Mouse (Mus musculus) common myeloid progenitor, adult 5-6 weeks (primary cell): ENCODE measurements around the gene Slit3. TPM values are rescaled to one million over a fixed set of nuclear protein-coding genes. Genes with fewer than 3 reads are reported as not detected.

Source experiments
- ATAC-seq: replicated peaks from 2 replicates; pipeline ENCODE4 v1.8.0; 2016; ENCODE audit warnings: low read depth, mild to moderate bottlenecking, moderate TSS enrichment, inconsistent platforms; ENCODE audit not compliant: poor library complexity, severe bottlenecking
- total RNA-seq: library from RNA; stranded (forward); fragments of 200-1000, 187-1606 nt; gene quantifications from 2 replicates; pipeline ENCODE4 v1.2.3, GENCODE M21; 2017

Slit3 gene
- total RNA-seq, 1 experiment from 2014 or later = not detected

DNA sequence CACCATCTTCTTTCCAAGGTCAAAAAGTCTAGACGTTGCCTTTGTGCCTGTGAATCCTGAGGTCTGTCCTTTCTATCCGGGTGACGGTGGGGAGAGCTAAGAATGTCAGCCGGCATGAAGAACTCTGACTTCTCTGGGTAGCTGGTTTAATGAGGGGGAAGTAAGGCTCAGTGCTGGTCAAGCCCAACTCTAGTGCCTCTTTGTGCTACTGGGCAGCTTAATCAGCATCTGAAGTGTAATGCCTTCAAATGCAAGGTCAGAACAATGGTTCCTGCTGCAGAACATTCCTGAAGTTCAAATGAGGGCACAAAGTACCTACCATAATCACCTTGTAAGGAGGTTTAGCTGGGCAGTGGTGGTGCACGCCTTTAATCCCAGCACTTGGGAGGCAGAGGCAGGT is 366.9 kb downstream of the Slit3 start:
- no peak for ATAC-seq

DNA sequence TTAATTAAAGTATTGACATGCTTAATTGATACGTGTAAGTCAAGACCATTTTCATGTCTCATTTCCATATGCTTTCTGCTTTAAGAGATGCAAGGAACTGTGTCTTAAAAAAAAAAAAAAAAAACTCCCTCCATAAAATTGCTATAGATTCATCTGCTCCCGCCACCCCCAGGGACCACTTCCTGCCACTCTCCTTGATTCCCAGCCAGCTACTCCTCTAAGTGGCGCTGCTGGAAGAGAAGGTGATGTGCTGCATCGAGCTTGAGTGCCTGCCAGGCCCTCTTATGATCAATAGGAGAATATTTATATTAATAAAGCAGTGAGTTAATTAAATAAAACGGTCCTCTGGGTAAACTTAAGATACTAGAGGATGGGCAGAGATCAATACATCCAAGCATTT is 370.7 kb downstream of the Slit3 start:
- no peak for ATAC-seq

DNA sequence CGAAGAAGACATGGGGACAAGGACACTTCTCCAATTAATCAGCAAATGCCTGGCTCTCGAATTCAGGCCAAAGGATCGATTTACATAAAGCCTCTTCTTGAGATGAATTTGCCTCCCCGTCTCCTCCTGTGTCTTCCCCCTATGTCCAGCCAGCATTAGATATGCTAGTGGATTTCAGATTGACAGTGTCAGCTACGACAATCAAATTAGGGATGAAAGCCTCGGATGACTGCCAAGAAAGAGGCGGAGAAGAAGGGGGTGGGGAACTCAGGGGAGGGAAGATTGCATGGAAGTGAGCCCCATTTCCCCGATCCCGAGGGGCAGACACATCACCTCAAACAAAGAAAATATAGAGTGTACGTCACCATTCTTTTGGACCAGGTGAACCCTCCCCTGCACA is 375.9 kb downstream of the Slit3 start:
- no peak for ATAC-seq

DNA sequence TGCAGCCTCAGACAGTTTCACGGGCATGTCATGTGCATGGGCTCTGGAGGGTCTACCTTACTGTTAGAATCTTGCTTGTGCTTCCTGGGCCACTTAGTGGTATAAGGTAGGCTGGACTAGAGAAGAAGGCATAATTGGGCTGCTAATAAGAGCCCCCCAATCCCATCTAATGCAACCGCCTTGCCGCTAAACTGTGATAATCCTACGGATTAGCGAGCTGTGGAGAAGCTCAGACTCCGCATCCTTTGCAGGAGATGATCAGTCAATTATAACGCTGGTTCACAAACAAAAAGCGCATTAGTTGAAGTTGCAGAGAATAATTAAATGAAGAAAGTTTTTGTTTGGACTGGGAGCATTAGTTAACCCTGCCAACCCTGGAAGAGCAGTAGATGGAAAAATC is 376.9 kb downstream of the Slit3 start:
- ATAC-seq = no peak

DNA sequence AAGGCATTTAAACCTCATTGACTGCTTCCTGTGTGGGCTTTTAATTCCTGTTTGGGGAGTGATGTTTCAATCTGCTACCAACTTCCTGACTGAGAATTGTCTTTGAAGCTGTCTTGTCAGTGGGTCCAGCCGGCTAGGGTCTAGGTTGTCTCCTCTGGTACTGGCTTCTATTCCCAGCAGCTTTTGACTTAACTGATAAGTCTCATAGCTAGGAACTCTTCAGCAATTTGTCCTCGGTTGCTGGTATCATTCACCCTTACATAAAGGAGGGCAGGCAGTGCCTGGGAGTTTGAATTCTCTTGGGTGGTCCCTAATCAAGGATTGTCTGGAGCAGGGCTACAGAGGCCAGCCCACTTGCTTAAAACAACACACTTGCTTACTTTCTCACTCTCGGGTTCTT is 381.1 kb downstream of the Slit3 start:
- ATAC-seq = no peak

DNA sequence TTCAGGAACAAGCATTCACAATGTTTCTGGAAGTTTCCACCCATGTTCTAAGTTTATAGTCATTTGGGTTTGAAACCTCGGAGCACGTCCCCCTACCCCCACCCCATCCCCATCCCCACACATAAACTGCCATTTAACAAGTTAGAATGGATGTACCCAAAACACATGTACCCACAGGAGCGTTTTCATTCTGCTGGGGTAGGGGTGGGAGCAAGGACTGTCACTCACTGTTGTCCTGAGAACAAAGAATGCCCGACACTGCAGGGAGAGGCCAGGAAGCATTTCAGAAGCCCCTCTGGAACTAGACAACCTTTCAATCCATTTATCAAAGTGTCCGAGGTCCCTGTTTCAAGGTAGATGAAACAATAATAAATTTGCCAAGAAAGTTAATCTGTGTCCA is 383.0 kb downstream of the Slit3 start:
- ATAC-seq = no peak

DNA sequence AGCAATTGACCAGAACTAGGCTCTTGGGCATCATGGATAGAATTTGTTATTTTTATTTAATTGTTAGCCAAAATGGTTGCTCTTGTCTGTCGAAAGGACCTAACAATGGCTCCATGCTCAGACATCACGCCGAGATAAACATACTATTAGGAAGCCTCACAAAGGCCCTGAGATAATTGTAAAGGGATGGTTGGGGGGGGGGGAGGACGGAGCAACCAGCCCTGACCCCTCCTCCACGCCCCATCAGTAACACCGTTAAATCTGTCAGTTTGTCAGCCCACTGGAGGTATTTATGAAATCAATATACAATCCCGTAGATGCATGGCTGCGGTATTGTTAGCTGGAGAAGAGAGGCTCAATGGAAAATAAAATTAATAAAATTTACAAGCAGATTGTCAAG is 383.9 kb downstream of the Slit3 start:
- peak; percentile 5; the same call in 1 of the 2 replicates for ATAC-seq

DNA sequence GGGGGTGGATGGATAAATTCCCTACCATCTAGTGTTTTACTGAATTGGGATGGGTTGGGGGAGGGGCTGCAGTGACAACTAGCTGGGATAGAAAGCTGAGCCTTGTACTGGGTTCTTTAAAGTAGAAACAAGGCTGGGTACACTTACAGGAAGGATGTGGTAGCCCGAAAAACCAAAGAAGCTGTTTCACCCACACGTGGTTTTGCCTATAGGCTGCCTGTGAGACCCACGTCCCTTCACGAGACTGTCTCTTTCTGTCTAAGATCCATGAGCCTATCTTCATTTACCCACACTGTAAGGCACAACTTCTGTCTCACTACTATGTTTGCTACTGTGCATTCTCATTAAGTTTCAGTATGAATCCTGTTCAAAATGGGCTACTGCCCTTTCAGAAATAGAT is 384.3 kb downstream of the Slit3 start:
- ATAC-seq = peak; percentile 91

DNA sequence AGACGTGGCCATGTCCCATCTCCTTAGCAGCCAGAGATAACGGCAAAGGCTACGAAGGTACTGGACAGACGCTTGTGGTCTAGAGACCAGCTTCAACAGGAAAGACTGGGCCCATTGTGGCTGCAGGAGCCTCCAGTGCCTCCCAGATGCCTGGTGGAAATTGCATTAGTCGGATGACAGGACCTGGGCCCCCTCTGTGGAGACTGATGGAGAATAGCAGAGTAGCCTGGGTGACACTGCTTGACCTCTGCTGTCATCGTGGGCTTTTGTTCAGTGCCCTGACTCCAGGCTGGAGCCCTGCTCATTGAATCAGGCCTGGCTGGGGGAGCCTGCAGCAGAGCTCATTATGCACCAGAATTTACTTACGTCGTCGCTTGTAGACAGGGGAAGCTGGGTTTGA is 384.8 kb downstream of the Slit3 start:
- peak; percentile 62 for ATAC-seq

DNA sequence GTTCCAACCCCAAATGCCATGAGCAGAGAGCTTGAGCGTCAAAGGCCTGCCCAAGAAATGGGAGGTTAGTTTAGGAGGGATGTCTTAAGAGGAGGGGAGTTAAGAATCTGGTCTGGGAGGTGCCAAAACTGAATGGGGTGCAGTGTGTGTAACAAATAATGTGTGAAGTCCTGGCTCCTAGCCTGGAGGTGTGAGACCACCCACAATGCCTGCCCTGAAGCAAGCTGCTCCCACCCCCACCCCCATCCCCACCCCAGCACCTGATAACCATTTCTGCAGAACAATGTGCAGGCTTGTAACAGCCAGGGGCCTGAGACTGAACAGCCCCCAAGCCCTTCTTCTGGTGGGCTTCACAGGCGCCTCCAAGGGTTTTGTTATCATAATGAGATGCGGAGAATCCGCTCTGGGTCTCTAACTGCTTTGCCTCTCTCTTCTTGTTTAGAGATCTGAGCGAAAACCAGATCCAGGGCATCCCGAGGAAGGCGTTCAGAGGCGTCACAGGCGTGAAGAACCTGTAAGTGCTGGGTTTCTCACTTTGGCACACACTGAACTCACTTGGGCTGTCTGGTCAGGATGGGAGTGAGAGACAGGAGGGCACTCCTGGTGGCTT is 386.9 kb downstream of the Slit3 start:
- ATAC-seq = no peak

DNA sequence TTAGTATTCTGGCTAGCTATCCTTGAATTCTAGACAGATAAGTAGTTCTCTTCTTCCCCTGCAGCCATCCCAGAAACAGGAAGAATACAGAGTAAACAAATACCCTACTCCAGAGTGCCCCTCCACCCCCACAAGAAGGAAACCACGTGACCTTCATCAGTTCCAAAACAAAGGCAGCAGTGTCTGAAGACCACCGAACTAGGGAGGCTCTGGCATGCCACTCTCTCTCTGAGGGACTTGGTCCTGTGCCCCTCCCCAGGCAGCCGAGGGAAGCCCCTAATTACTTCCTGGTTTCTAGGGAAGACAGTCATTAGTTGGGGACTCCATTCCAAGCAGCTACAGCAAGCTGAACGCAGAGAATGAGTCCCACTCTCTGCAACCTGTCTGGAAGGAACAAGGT is 391.7 kb downstream of the Slit3 start:
- ATAC-seq = 0 out of 2 replicates have a peak, but pooled peaks have one; percentile 18

DNA sequence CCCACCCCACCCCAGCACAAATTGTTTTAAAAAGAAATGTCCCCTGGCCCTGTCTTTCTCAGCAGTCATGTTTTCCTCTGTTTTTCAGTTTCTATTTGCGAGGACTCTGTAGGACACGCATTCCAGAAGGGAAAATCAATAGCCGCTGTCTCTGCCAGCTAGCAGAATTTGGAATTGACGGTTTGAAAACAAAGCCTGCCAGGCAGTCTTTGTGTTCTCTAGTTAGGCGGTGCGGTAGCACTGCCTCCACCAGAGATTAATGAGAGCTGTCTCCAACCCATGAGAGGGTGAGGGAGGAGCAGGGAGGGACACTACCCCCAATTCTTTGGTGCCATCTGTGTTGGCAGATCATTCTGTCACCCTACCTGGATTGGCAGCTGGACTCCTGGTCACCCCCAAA is 392.3 kb downstream of the Slit3 start:
- no peak for ATAC-seq

DNA sequence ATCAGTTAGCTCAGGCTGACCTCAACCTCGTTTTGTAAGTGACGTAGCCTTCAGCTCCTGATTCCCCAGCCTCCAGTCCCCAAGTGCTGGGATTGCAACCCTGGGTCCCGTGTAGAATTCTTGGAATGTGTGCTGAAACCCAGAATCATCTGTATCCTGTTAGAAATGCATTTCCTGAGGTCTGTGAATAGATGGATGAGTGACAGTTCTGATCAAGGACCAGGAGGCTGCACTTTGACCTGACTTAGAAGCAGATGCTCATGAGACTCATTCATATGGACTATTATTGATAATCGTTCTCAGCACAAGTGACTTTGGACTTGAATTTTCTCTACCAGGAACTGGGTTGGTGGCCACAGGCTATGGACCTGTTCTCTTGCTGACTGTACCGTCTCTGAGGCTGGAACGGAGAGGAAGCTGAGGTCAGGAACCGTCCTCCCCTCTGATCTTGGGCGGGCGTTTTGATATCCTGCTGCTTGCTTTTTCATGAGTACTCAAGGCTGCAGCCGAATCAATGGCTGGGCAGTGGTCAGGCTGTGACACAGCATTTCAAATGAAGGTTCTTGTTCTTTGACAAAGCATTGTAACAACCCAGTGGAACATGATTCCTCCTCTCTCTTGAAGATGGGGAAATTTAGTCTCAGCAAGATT is 401.9 kb downstream of the Slit3 start:
- ATAC-seq = peak; percentile 68

DNA sequence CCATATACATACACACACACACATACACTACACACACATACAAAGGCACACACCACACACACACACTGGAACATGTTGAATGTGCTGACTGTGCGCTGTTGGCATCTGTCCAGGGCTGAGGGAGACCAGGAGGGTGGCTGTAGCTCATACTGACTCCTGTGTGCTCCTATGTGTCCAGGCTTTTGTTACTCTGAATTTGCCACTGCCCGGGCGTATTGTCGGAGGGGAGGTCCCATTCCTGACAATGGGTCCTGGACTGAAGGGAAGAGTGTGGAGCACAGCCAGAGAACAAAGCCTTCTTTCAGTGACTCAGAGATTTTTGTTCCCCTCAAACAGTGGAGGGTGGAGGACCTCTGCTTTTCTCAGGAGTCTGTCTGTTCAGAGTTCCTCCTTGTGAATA is 402.7 kb downstream of the Slit3 start:
- ATAC-seq = no peak

DNA sequence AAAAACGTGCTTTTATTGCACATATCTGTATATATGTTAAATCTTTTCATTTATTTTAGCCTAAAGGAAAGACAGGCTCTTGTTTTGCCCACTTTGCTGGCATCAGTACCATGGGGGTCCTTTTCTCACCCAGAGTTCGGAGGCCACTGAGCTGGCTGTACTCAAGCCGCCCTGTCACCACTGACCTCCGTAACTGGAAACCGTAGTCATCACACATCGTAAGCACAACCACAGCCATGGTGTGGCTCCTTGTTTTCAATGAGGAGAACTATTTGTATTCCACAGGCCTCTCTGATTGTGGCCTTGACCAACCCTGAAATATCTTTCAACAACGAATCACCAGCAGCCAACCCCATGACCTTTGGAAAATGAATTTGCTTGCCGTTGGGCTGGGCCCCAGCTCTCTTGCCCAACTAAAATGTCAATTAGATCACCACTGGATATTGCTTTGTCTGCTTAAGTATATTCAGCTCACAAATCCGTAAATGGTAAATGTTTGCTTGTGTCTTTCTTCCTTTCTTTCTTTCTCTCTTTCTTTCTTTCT is 405.3 kb downstream of the Slit3 start:
- ATAC-seq = no peak

DNA sequence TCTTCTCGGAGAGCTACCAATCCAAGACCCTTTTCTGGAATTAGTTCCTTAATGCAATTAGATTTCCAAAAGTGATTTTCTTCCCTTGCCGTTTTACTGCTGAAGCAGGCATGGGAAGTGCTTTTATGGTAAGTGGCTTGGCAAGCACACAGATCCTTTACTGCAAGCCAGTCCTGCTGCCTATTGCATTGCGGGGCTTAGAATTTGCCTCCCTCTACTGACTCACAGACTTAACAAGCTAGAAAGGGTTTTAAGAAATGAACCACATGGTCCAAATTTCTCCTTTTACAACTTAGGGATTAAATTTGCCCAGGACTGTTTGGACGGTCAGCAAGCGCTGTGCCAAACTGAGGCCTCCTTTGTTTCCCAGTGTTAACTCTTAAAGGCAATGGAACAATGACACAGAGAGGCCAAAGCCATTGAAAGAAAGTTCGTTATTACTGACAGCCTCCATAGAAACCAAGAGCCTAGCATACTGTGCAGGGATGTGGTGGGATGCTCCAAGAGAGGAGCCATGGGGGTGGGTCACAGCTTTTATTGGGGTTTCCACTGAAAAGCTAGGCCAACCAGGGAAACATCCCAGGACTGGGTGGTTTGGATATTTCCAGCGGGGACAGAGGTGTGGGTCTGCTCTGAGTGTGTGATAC is 406.9 kb downstream of the Slit3 start:
- no peak for ATAC-seq

DNA sequence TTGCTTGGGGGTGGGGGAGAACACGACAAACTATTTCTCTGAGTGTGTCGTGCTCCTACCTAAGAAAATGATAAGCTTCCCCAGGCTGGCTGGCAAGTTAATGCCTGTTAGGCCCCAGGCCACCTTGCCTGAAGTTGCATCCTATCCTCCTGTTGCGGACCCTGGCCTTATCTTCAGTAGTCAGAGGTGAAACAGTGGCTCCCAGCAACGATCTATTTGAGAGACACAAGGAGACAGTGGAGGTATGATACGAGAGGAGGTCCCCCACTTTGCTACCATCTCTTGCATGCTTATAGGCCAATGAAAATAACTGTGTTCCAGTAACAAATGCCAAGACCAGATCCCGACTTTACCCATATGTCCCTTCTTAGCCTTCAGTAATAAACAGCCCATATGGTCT is 414.0 kb downstream of the Slit3 start:
- ATAC-seq = no peak

DNA sequence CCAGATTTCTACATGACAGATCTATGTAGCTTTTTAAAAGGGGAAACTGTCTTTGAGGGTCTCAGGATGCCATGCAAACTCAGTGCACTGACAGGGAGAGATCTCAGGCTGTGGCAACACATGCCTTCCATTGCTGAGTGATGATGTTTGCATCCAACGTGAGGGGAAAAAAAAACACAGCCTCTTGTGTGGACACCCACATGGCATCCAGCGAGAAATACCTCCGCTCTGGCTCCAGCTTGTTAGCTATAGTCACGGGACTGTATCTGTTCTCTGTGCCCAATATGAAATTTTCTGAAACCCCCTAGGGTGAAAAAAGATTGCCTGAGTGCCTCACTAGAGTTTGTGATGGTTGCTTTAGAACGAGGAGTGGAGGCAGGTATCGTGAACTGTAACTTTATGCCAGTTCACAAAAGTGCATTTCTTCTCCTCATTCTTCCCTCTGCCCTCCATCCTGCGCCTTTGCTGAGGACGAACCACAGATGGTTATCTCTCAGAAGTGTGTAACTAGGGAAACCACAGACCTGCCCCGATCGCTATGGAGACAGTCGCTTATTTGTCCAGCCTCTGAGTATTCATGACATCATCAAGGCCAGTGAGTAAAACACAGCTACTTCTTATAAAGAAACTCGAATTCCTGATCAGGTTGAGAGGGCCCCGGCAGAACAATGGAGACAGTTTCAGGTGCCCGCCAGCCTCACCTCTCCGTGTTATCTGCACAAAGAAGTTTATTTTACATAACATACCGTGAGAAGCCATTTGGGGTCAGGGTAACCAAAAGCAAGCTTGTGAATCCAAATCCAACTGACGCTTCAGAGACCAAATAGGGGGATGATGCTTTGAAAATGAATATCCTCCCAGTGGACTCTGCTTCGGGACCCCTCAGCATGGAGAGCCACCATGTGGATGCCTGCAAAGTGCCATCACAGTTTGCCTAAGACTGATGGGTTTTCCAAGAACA is 416.4 kb downstream of the Slit3 start:
- ATAC-seq = peak; percentile 83

DNA sequence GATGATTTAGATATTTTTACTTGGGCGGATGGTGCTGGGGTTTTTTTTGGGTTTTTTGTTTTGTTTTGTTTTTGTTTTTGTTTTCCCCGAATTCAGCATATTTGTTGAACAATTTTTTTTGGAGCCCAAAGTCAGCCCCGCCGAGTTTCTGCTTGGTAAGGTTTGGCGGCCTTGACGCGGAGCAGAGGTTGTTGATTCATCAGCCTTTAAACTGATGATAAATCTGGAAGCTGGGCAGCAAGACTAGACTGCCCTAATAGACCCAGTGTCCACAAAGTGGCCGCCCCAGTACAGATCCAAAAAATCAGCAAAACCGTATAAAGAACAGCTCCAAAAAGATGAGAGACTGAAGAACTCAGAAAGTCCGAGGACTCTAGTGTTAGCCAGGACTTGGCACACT is 421.7 kb downstream of the Slit3 start:
- ATAC-seq = no peak
